ENCODE assay signal across 19 mouse cellular contexts in genomic region chr8:72720541-72720940, GRCm38 (mm10). TPM values are rescaled to one million over a fixed set of nuclear protein-coding genes. Genes with fewer than 3 reads are reported as not detected.
DNase-seq lines count a peak whose midpoint lies in the region; ATAC-seq and TF ChIP-seq lines count a peak whose summit lies in the region.
"Had no signal": no experiment of that assay in that cellular context is flagged by ENCODE, and none has a peak within 500 bp of the region (broad histone marks: within the 10 kb centered on the region; RNA-seq: fewer than 3 reads in every experiment).

No protein-coding gene starts in this region.

- no peaks in the 10 kb centered on the region for H3K9me3 ChIP-seq in heart, postnatal 0 days (replicated peaks; ENCODE audit: control insufficient read depth, low read length)
- no peaks in the 10 kb centered on the region for H3K9me3 ChIP-seq in midbrain, embryonic 15.5 days
- H3K9me3 ChIP-seq: embryonic facial prominence, embryonic 10.5 days; forebrain, embryonic 13.5 days; heart, embryonic 10.5 days; heart, embryonic 15.5 days; hindbrain, embryonic 15.5 days had no signal

- no peaks in the 10 kb centered on the region for H3K27me3 ChIP-seq in heart, postnatal 0 days (ENCODE audit: control insufficient read depth, insufficient read depth, low read length)
- no peaks in the 10 kb centered on the region for H3K27me3 ChIP-seq in midbrain, embryonic 15.5 days (replicated peaks)
- H3K27me3 ChIP-seq: CH12.LX; forebrain, embryonic 13.5 days; heart, embryonic 15.5 days; hindbrain, embryonic 15.5 days had no signal

- H3K4me3 ChIP-seq in heart, postnatal 0 days (ENCODE audit: low read depth, low read length) = no peak overlapping the region
- no peak overlapping the region for H3K4me3 ChIP-seq in midbrain, embryonic 15.5 days
- H3K4me3 ChIP-seq: embryonic facial prominence, embryonic 10.5 days; forebrain, embryonic 13.5 days; heart, embryonic 10.5 days; heart, embryonic 15.5 days; hindbrain, embryonic 15.5 days had no signal

- no peak overlapping the region for H3K4me2 ChIP-seq in heart, postnatal 0 days (ENCODE audit: low read depth, low read length)
- H3K4me2 ChIP-seq in midbrain, embryonic 15.5 days = no peak overlapping the region
- H3K4me2 ChIP-seq: forebrain, embryonic 13.5 days; heart, embryonic 15.5 days; hindbrain, embryonic 15.5 days had no signal

- TF ChIP-seq EP300 in heart, postnatal 0 days (IDR thresholded peaks at IDR 0.05; ENCODE audit: low read depth) = no peak

- H3K27ac ChIP-seq in heart, postnatal 0 days (ENCODE audit: low read depth) = no peak overlapping the region
- no peak overlapping the region for H3K27ac ChIP-seq in midbrain, embryonic 15.5 days
- H3K27ac ChIP-seq: embryonic facial prominence, embryonic 10.5 days; forebrain, embryonic 13.5 days; heart, embryonic 10.5 days; heart, embryonic 15.5 days; hindbrain, embryonic 15.5 days had no signal

- WGBS in heart, postnatal 0 days = 4% methylated on average over 1 of the region's 1 CpGs
- 19% methylated on average over 1 of the region's 1 CpGs for WGBS in midbrain, embryonic 15.5 days

- peak; percentile 33 for DNase-seq in heart, postnatal 0 days (ENCODE audit: low spot score)
- DNase-seq in heart, postnatal 36 days = no peak
- DNase-seq in adrenal gland, adult 2 months = peak; percentile 84
- DNase-seq in adrenal gland, postnatal 25 days = peak; percentile 21
- peak; percentile 81 for DNase-seq in testis, postnatal 14 days (ENCODE audit: low spot score)
- no peak for DNase-seq in spleen, postnatal 4 days (ENCODE audit: low spot score in 2 of 2)
- DNase-seq: cerebellum, adult 2 months; cerebellum, postnatal 10 days; forebrain, postnatal 0 days; gastrocnemius, postnatal 36 days; heart, adult 11 months had no signal

- peaks cover 5% of the 10 kb centered on the region; the same call in 1 of the 2 replicates for H3K4me1 ChIP-seq in heart, postnatal 0 days (ENCODE audit: control insufficient read depth, insufficient read depth)
- H3K4me1 ChIP-seq in midbrain, embryonic 15.5 days = peaks cover 11% of the 10 kb centered on the region

- no peak for TF ChIP-seq CTCF in heart, postnatal 0 days (IDR thresholded peaks at IDR 0.05; ENCODE audit: low read depth)

- no peak overlapping the region for H3K9ac ChIP-seq in heart, postnatal 0 days (replicated peaks; ENCODE audit: low read depth, low read length)
- no peak overlapping the region for H3K9ac ChIP-seq in midbrain, embryonic 15.5 days
- H3K9ac ChIP-seq: forebrain, embryonic 13.5 days; forebrain, postnatal 0 days; heart, embryonic 15.5 days; hindbrain, embryonic 15.5 days had no signal

- intact Hi-C loops in heart, postnatal 36 days (cut with DNase I) = loop anchor here (5.0 to 10.0 kb wide), 4 partner anchors 153 to 634 kb away; partner anchors contain the start of genes Ap1m1, Cherp and Large1

- H3K36me3 ChIP-seq in heart, postnatal 0 days (replicated peaks; ENCODE audit: control insufficient read depth, insufficient read depth, low read length) = peaks cover 6% of the 10 kb centered on the region
- H3K36me3 ChIP-seq in midbrain, embryonic 15.5 days (replicated peaks) = peaks cover 6% of the 10 kb centered on the region

- ATAC-seq in heart, postnatal 0 days (ENCODE audit: insufficient read depth, low read depth) = no peak
- ATAC-seq in midbrain, embryonic 15.5 days (replicated peaks) = no peak
- ATAC-seq: forebrain, embryonic 13.5 days; forebrain, postnatal 0 days; intestine, postnatal 0 days had no signal

RNA-seq across cellular contexts. Expression of gene Sin3b, which starts 2.5 kb away (rescaled TPM):
- total RNA-seq in heart, postnatal 0 days (2014; rRNA removed; ENCODE audit: low replicate concordance) = 195 and 231 TPM in 2 replicates
- polyA plus RNA-seq in heart, postnatal 0 days (2015; fragmentation: Nextera tagmentation; extraction: Ambion mirVana) = 190 and 203 TPM in 2 replicates
- 10 to 100 TPM; 77.3 to 80.6 TPM for total RNA-seq in heart, postnatal 36 days (2021)
- total RNA-seq in adrenal gland, adult 2 months (2021) = 100 to 1,000 TPM; 123 to 245 TPM
- polyA plus RNA-seq in adrenal gland, adult 2 months (2012; rRNA removed) = 174 and 270 TPM in 2 replicates
- 215 and 274 TPM in 2 replicates for total RNA-seq in adrenal gland, postnatal 25 days (2021)
- polyA plus RNA-seq in midbrain, embryonic 15.5 days (2015; fragmentation: Nextera tagmentation; extraction: Ambion mirVana) = 180 and 185 TPM in 2 replicates

RNA-seq across cellular contexts. Expression of gene F2rl3, which starts 41.1 kb away (rescaled TPM):
- 0.46 and 1.1 TPM in 2 replicates for total RNA-seq in heart, postnatal 0 days (2014; rRNA removed; ENCODE audit: low replicate concordance)
- polyA plus RNA-seq in heart, postnatal 0 days (2015; fragmentation: Nextera tagmentation; extraction: Ambion mirVana) = 1.5 and 1.8 TPM in 2 replicates
- 1 to 10 TPM; 1.1 to 2.1 TPM for total RNA-seq in heart, postnatal 36 days (2021)
- 1 to 10 TPM; 1.1 to 2.1 TPM for total RNA-seq in adrenal gland, adult 2 months (2021)
- 10.2 and 13.4 TPM in 2 replicates for polyA plus RNA-seq in adrenal gland, adult 2 months (2012; rRNA removed)
- 3.3 and 3.4 TPM in 2 replicates for total RNA-seq in adrenal gland, postnatal 25 days (2021)
- polyA plus RNA-seq in midbrain, embryonic 15.5 days (2015; fragmentation: Nextera tagmentation; extraction: Ambion mirVana) = 0.59 and 0.69 TPM in 2 replicates

Comparison
In these comparisons a context has a peak if more than half of its experiments do, and no peak if none do; other contexts are left out.
1. DNase-seq: peak in heart, postnatal 0 days (single experiment), adrenal gland, adult 2 months (single experiment), adrenal gland, postnatal 25 days (single experiment) and testis, postnatal 14 days (single experiment); none in heart, postnatal 36 days (0 of 2) and spleen, postnatal 4 days (0 of 2).